Mouse (Mus musculus): ENCODE measurements around the gene Efcab11. TPM values are rescaled to one million over a fixed set of nuclear protein-coding genes. Genes with fewer than 3 reads are reported as not detected.

The Efcab11 gene
- total RNA-seq, 1 experiment = 2.9 TPM

GRCm38 (mm10) chr12:99859391-99860100 is 24.7 kb downstream of the Efcab11 start:
- in situ Hi-C loops (cut with MboI; ENCODE audit: low sequenced_read_pairs in 2 of 2, unreplicated experiment in 2 of 2) = no loop called here
- no peak for TF ChIP-seq ZNF384 (IDR thresholded peaks at IDR 0.05; ENCODE audit: low read depth, low read length)
- TF ChIP-seq ZC3H11A (IDR thresholded peaks at IDR 0.05; ENCODE audit: borderline replicate concordance, low read depth, low read length) = no peak

GRCm38 (mm10) chr12:99858664-99859063 is 25.6 kb downstream of the Efcab11 start:
- H3K36me3 ChIP-seq (ENCODE audit: control insufficient read depth, insufficient read depth, low read length, poor library complexity, severe bottlenecking) = no peaks in the 10 kb centered on the region
- DNase-seq (ENCODE audit: low read depth, low spot score) = no peak
- TF ChIP-seq CHD2 (IDR thresholded peaks at IDR 0.05; ENCODE audit: low read depth, low read length) = no peak
- no peak for TF ChIP-seq MAFK (IDR thresholded peaks at IDR 0.05; ENCODE audit: insufficient read depth, low read depth, low read length)
- no peak for TF ChIP-seq ZC3H11A (IDR thresholded peaks at IDR 0.05; ENCODE audit: borderline replicate concordance, low read depth, low read length)
- TF ChIP-seq ZNF384 (IDR thresholded peaks at IDR 0.05; ENCODE audit: low read depth, low read length) = no peak
- no peak for TF ChIP-seq HCFC1 (IDR thresholded peaks at IDR 0.05; ENCODE audit: borderline replicate concordance, insufficient read depth, low read length)

More at GRCm38 (mm10) chr12:99859391-99860100, 24.7 kb downstream of the Efcab11 start:
- no peak overlapping the region for H3K4me3 ChIP-seq (ENCODE audit: insufficient read depth in 1 of 2, low read depth in 1 of 2, low read length in 2 of 2, poor library complexity in 1 of 2, severe bottlenecking in 1 of 2)
- no peaks in the 10 kb centered on the region for H3K36me3 ChIP-seq (ENCODE audit: control insufficient read depth, insufficient read depth, low read length, poor library complexity, severe bottlenecking)
- H3K4me1 ChIP-seq (ENCODE audit: control insufficient read depth in 2 of 2, insufficient read depth in 2 of 2, low read length in 2 of 2, poor library complexity in 1 of 2) = no peaks in the 10 kb centered on the region
- H3K27ac ChIP-seq (ENCODE audit: insufficient read depth, low read depth, low read length, poor library complexity, severe bottlenecking) = no peak overlapping the region
- DNase-seq (ENCODE audit: low read depth, low spot score) = no peak
- H3K9me3 ChIP-seq (ENCODE audit: control insufficient read depth, insufficient read depth, low read depth, low read length) = no peaks in the 10 kb centered on the region
- no peak overlapping the region for H3K9ac ChIP-seq (ENCODE audit: insufficient read depth, low read depth, low read length, poor library complexity, severe bottlenecking)

GRCm38 (mm10) chr12:99856011-99856410 is 28.2 kb downstream of the Efcab11 start:
- H3K4me3 ChIP-seq (ENCODE audit: insufficient read depth in 1 of 2, low read depth in 1 of 2, low read length in 2 of 2, poor library complexity in 1 of 2, severe bottlenecking in 1 of 2) = no peak overlapping the region
- no peaks in the 10 kb centered on the region for H3K9me3 ChIP-seq (ENCODE audit: control insufficient read depth, insufficient read depth, low read depth, low read length)
- in situ Hi-C loops (cut with MboI; ENCODE audit: low sequenced_read_pairs in 2 of 2, unreplicated experiment in 2 of 2) = no loop called here
- H3K27ac ChIP-seq (ENCODE audit: insufficient read depth, low read depth, low read length, poor library complexity, severe bottlenecking) = no peak overlapping the region
- H3K4me1 ChIP-seq (ENCODE audit: control insufficient read depth in 2 of 2, insufficient read depth in 2 of 2, low read length in 2 of 2, poor library complexity in 1 of 2) = no peaks in the 10 kb centered on the region
- TF ChIP-seq CHD2 (IDR thresholded peaks at IDR 0.05; ENCODE audit: low read depth, low read length) (no peak), HCFC1 (IDR thresholded peaks at IDR 0.05; ENCODE audit: borderline replicate concordance, insufficient read depth, low read length) (no peak)
- no peak for DNase-seq (ENCODE audit: low read depth, low spot score)
- no peaks in the 10 kb centered on the region for H3K36me3 ChIP-seq (ENCODE audit: control insufficient read depth, insufficient read depth, low read length, poor library complexity, severe bottlenecking)
- H3K9ac ChIP-seq (ENCODE audit: insufficient read depth, low read depth, low read length, poor library complexity, severe bottlenecking) = no peak overlapping the region

More at GRCm38 (mm10) chr12:99858664-99859063, 25.6 kb downstream of the Efcab11 start:
- H3K9me3 ChIP-seq (ENCODE audit: control insufficient read depth, insufficient read depth, low read depth, low read length) = no peaks in the 10 kb centered on the region
- H3K4me3 ChIP-seq (ENCODE audit: insufficient read depth in 1 of 2, low read depth in 1 of 2, low read length in 2 of 2, poor library complexity in 1 of 2, severe bottlenecking in 1 of 2) = no peak overlapping the region
- H3K27ac ChIP-seq (ENCODE audit: insufficient read depth, low read depth, low read length, poor library complexity, severe bottlenecking) = no peak overlapping the region
- in situ Hi-C loops (cut with MboI; ENCODE audit: low sequenced_read_pairs in 2 of 2, unreplicated experiment in 2 of 2) = no loop called here
- H3K9ac ChIP-seq (ENCODE audit: insufficient read depth, low read depth, low read length, poor library complexity, severe bottlenecking) = no peak overlapping the region
- H3K4me1 ChIP-seq (ENCODE audit: control insufficient read depth in 2 of 2, insufficient read depth in 2 of 2, low read length in 2 of 2, poor library complexity in 1 of 2) = no peaks in the 10 kb centered on the region

- no peaks in the 10 kb centered on the region for H3K4me1 ChIP-seq (ENCODE audit: control insufficient read depth in 2 of 2, insufficient read depth in 2 of 2, low read length in 2 of 2, poor library complexity in 1 of 2)
- H3K9me3 ChIP-seq (ENCODE audit: control insufficient read depth, insufficient read depth, low read depth, low read length) = no peaks in the 10 kb centered on the region
- H3K4me3 ChIP-seq (ENCODE audit: insufficient read depth in 1 of 2, low read depth in 1 of 2, low read length in 2 of 2, poor library complexity in 1 of 2, severe bottlenecking in 1 of 2) = no peak overlapping the region
- no peaks in the 10 kb centered on the region for H3K36me3 ChIP-seq (ENCODE audit: control insufficient read depth, insufficient read depth, low read length, poor library complexity, severe bottlenecking)
- H3K9ac ChIP-seq (ENCODE audit: insufficient read depth, low read depth, low read length, poor library complexity, severe bottlenecking) = no peak overlapping the region
- in situ Hi-C loops (cut with MboI; ENCODE audit: low sequenced_read_pairs in 2 of 2, unreplicated experiment in 2 of 2) = no loop called here
- no peak for DNase-seq (ENCODE audit: low read depth, low spot score)
- no peak overlapping the region for H3K27ac ChIP-seq (ENCODE audit: insufficient read depth, low read depth, low read length, poor library complexity, severe bottlenecking)
- TF ChIP-seq ZC3H11A (IDR thresholded peaks at IDR 0.05; ENCODE audit: borderline replicate concordance, low read depth, low read length) (no peak), HCFC1 (IDR thresholded peaks at IDR 0.05; ENCODE audit: borderline replicate concordance, insufficient read depth, low read length) (no peak), CHD2 (IDR thresholded peaks at IDR 0.05; ENCODE audit: low read depth, low read length) (no peak), ZNF384 (IDR thresholded peaks at IDR 0.05; ENCODE audit: low read depth, low read length) (no peak), MAFK (IDR thresholded peaks at IDR 0.05; ENCODE audit: insufficient read depth, low read depth, low read length) (no peak)
Measured at GRCm38 (mm10) chr12:99853323-99854258, 30.6 kb downstream of the Efcab11 start.
